Mouse (Mus musculus) liver, adult (tissue): ENCODE results near the gene Pdlim7.
A peak's percentile ranks its signal among the peaks of the same experiment; 100 is the strongest.

ENCODE experiments used
- GATA4 ChIP-seq: IDR thresholded peaks from 2 replicates; pipeline ENCODE4 v1.6.1; 2014; ENCODE audit warnings: mild to moderate bottlenecking, low read length; ENCODE audit not compliant: insufficient replicate concordance

Pdlim7 gene

DNA sequence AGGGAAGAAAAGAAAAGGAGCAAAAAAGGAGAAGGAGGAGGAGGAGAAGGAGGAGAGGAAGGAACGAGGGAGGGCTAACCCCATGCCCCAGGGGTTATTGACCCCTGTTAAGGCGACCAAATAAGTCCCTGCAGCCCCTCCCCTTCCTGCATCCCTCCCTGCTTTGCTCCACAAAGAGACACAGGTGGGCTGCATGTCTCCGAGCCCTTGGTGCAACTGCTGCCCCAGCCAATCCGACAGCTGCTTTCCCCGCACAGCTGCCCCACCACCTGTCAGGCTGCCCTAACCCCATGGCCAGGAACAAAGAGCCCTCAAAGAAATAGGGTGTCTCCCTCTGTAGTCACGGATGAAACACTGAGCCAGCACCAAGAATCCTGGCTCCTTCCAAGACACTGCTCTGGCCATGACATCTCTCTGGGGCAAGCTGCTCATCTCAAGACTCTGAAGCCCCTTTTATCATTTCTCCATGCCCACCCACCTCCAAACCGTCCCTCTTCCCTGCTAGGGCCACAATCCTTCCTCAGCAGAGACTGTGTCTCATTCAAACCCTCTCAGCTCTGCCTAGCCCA lies 28.9 kb downstream of the Pdlim7 start:
- TF ChIP-seq GATA4 = no peak

DNA sequence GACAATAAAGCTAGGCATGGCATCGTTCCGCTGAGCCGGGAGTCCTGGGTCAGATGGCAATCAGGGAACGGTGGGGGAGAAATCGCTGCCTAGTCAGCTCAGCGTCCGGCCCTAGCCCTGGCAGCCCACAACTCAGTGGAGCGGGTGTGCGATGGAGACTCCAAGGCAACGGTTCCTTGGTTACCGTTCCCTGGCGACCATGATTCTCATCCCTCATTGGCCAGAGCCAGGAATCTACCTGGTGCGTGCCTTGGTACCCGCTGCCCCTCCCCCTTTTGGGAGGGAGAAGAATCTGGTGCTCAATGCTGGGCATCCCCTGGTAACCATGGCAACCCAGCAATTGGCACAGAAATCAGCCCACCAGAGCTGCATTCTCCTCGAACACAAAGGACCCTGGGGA lies 29.9 kb downstream of the Pdlim7 start:
- no peak for TF ChIP-seq GATA4

DNA sequence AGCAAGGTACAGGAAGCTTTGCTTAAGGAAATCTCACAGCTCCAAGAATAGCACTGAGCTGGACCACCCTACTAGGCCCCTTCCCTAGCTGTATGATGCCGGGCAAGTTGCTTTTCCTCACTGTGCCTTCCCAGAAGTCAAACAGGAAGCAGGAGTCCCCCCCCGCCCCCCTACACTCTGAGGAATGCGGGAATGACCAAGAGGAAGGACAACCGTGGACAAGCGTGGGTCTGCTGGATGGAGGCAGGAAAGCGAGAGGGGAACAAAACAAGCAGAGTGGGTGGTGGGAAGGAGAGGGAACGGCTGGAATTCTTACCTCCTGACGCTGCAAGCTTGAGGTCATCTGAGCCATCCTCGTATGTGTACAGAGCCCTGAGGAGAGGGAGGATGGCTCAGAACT lies 30.4 kb downstream of the Pdlim7 start:
- TF ChIP-seq GATA4 = no peak

DNA sequence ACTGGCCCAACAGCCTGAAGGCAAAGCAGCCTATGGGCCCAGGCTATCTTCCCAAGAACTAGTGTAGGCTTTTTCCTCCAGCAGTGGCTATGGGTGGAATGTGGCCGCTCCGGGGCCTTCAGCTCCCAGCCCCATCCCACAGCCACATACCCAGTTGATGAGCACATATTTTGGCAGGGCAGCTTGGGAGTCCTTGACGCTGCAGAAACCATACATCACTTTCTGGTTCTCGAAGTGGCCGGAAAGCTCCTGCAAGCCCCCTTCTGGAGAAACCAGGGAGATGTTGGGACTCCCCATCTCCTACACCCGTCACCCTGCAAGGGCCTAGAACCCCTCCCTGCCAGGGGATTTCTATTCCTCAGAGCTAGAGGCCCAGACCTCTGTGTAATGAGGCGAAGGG lies 30.9 kb downstream of the Pdlim7 start:
- no peak for TF ChIP-seq GATA4

DNA sequence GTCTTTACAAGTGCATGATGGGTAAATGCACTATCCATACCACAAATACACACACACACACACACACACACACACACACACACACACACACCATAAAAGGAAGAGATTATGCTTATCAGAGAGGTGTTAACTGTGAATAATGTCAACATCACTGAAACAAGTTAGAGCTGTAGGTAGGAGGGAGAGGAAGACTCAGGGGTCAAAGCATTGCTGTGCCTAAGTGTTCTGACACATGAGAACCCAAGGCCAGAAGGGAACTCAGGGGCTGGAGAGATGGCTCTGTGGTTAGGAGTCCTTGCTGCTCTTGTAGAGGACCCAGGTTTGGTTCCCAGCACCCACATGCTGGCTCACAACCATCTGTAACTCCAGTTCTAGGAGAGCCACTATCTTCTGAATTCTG lies 33.5 kb downstream of the Pdlim7 start:
- no peak for TF ChIP-seq GATA4

DNA sequence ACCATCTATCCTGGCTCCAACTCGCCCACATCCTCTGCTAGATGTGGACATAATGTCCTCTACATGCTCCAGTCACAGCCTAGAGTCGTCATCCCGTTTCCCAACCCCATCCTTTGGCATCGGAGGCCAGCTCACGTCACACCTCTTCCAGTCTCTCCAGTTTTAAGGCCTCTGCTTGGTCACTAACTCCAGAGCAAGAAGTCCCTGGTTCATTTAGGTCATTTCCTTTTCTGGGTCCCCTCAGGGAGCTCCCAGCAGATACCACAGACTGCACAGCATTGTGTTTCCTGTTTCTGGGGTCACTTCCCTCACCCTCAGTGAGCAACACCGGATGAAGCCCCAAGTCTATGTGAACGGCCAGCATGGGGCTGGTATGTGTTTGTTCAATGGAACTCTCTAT lies 34.5 kb downstream of the Pdlim7 start:
- TF ChIP-seq GATA4 = peak; percentile 72; the same call in 1 of the 2 replicates

DNA sequence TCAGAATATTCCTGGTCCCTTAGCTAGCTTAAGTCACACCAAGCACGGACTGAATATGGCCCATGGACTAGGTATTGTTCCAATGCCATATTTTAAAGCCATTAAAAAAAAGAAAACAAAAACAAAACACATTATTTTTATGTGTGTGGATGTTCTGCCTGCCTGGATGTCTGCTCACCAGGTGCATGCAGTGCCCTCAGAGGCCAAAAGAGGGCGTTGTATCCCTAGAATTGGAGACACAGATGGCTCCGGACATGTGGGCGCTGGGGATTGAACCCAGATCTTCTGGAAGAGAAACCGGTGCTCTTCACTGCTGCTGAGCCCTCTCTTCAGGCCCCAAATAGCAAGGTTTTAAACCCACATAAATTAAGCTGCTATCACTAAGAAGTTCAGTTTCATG lies 35.4 kb downstream of the Pdlim7 start:
- no peak for TF ChIP-seq GATA4

DNA sequence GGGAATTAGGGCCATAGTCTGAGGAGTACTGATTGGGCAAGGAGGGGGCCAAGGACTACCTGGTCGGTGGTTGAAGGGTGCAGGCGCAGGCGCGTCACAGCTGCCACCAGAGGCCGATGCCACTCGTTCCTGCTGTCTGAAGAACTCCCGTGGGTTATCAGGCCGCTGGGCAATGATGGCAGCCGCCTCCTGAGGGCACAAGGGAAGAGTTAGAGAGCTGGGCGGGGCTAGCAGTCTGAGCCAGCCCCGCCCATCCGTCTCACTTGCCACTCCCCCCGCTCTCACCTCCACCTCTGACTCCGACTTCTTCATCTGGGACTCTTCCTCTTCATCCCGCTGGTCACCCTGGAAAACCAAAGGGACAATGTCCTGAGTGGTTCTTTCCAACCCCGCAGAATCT lies 36.0 kb downstream of the Pdlim7 start:
- no peak for TF ChIP-seq GATA4

DNA sequence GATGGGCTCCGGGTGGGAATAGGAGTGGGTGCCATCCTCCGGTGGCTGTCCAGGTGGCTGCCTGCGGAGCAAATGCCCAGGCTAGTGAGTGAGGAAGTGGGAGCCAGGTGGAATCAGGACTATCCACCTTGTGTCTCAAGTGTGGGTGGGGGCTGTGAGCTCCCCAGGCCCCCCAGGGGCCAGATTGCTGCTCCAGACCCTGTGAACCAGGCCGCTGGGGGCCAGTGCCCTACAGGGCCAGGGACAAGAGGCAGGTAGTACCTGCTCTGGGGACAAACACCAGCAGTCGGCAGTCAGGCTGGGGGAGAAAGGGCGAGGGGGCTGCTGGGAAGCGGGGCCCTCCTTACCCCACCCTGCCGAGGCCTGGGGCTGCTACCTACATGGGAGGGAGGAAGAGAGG lies 37.2 kb downstream of the Pdlim7 start:
- no peak for TF ChIP-seq GATA4

DNA sequence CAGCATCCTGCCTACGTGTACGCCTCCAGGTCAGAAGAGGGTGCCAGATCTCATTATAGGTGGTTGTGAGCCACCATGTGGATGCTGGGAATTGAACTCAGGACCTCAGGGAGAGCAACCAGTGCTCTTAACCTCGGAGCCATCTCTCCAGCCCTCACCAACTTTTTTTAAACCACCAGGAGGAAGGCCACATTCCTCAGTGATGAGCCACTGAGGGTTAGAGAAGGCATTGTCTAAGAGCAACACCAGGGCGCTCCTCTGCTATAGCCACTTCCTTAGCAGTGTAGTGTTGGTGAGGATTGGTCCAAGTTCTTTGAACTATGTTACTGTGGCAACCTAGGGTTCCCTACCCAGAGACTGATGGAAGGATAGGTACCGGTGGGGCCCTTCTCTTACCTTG lies 37.7 kb downstream of the Pdlim7 start:
- no peak for TF ChIP-seq GATA4

DNA sequence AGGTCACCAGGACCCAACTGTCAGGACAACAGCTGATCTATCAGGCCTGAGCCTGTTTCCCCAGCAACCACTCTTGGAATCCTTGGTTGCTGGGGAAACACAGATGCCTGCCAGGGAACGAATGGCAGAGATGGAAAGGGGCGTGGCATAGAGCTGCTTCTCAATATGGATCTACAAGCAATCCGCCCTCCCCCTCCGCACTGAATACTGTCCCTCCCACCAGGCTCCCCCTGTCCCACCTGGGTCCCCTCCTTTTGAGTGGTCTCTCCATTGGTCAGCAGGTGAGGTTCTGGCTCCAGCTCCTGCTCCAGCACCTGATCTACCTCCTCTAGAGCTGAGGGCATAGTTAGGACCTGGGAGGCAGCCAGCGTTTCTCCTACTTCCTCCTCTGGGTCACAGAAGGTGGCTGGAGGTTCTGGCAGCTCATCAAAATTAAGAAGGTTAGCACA lies 38.8 kb downstream of the Pdlim7 start:
- no peak for TF ChIP-seq GATA4

DNA sequence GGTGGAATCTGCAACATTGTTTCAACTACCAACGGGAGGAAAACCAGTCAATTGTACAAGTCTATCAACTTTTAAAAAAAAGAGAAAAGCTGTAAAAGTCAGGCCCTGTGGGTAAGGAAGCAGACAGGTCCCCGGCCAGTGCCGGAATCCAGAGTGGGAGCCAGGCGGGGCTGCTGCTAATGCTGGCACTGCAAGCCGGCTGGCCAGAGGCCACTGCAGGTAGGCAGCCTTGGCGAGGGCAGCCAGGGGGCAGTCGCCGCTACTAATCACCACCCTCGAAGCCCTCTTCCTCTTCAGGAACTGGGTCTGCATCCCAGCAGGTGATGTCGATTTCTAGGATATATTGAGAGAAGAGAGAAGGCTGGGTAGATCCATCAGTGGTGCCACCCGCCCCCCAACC lies 39.5 kb downstream of the Pdlim7 start:
- no peak for TF ChIP-seq GATA4

DNA sequence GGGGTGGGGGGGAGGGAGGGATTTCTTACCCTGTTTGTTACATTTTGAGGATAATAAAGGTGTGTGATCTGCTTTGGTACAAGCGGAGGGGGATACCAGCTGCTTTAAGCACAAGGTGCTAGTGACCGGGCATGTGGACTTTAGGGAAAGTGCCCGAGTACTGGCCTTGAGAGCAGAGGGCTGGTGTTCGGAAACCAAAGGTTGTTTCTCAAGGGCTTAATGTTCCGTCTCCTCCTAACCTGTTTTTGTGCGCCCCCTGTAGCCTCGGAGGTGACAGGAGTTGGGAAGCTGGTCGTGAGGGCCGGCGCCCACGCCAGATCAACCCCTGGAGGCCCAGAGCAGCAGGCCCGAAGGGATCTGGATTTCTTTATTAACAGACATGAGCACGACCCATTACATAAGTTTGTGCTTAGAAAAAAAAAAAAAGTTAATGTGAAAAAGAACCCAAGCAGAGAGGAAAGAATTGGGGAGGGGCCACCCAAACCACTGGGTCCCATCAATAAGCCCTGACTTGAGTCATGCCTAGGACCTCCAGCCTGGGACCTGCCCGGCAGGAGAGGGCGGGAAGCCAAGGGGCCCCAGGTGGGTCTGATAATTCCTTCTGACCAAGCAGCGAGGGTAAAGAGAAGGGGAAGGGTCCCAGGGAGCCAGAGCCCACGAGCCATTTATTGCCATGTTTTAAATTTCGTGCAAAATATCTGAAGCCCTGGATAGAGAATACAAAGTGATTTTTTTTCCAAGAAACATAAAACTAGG lies 40.2 kb downstream of the Pdlim7 start:
- TF ChIP-seq GATA4 = no peak

DNA sequence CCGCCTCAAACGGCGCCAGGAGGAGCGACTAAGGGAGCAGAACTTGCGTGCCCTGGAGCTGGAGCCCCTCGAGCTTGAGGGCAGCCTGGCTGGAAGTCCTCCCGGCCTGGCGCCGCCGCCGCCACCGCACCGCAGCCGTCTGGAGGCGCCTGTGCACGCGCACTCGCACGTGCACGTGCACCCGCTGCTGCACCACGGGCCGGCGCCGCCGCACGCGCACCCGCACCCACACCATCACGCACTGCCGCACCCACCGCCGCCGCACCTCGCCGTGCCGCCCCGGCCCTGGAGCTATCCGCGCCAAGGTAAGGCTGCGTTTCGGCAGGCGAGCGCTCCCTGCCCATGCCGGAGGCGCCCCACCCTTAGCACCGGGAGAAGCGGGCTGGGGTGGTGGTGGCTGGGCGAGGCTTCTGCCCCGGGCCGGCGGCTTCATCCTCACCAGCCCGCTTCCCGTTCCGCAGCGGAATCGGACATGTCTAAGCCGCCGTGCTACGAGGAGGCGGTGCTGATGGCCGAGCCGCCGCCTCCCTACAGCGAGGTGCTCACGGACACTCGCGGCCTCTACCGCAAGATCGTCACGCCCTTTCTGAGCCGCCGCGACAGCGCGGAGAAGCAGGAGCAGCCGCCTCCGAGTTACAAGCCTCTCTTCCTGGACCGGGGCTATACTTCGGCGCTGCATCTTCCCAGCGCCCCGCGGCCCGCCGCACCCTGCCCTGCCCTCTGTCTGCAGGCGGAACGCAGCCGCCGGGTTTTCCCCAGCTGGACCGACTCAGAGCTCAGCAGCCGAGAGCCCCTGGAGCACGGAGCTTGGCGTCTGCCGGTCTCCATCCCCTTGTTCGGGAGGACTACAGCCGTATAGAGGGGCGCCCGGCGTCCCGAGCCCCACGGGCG lies 41.1 kb downstream of the Pdlim7 start:
- TF ChIP-seq GATA4 = no peak

DNA sequence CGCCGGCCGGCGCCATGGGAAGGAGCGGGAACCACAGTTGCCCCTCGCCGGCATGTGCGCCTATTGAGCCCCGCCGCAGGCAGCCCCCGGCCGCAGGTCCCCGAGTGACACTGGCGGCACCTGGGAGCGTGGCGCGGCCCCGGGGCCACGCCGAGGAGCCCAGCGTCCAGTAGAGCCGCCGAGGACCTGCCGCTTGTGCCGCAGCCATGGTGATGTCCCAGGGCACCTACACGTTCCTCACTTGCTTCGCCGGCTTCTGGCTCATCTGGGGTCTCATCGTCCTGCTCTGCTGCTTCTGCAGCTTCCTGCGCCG lies 41.7 kb downstream of the Pdlim7 start:
- TF ChIP-seq GATA4 = no peak
